Mouse (Mus musculus) retina, adult 2 months (tissue): Measurements from ENCODE around the gene Aldh6a1.

Experiments used
- DNase-seq: peaks from one replicate; pipeline ENCODE4 v3.0.0-alpha.2; 2012; ENCODE audit warnings: low read depth, low spot score

The Aldh6a1 gene

DNA sequence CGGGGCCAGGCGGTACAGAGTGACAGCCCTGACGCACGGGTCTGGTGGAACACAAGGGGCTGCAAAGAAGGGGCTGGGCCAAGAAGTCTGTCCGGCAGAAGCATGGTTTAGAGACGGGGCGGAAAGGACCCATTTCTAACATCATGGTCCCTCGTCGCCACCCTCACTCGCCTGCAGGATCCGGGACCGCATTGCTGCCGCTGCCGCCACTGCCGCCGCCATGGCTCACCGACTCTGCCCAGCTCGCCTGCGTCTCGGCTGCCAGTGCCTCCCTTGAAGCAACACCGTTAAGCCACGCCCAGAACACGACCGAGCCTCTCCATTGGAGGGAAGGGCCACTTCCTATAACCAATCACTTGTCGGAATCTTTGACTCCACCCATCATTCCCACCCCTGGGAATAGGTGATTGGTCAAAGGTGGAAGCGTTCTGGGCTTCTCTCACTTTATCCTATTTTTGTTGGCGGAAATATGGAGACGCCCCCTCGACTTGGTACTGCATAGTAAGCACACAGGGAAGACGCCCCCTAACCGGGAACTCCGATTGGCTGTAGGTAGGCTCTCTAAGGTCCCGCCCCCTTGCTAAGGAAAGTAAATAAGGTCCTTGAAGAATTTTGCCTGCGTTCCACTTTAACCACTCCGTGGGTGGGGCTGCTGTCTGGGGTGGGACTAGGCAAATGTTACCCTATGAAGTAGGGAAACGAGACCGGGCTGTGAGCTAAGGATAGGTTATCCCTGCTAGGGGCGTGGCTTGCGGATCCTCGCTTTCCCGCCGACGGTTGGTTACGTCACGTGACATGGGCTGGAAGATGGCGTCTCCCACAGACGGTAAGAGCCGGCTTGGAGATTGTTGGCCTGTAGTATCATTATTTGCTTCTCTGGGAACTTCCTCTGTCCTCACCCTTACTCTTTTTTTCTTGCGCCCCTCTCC lies at the start of gene Aldh6a1, which contains the start of gene Lin52:
Gene Aldh6a1, minus strand, starts transcription at position 287 of the 929 bp plus-strand sequence.
Gene Lin52, plus strand, starts transcription at position 705 of the 929 bp plus-strand sequence.
- peak; percentile 94 for DNase-seq

DNA sequence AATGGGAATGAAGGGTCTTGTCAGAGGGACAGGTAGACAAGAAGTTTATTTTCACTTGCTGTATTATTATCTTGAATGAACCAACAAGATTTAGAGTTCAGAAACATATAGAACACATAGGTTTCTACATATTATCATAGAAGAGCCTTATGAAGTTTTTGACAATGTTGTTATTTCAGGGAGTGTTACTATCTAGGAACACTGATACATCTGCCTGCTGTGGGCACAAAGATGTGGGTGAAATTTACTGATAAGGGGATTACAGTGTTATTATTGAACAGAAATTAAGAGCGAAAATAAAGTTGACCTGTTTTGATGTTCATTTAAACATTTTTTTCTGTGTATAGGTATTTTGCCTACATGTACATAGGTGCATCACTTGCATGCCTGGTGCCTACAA lies 46.0 kb upstream of the Aldh6a1 start:
- DNase-seq = no peak

DNA sequence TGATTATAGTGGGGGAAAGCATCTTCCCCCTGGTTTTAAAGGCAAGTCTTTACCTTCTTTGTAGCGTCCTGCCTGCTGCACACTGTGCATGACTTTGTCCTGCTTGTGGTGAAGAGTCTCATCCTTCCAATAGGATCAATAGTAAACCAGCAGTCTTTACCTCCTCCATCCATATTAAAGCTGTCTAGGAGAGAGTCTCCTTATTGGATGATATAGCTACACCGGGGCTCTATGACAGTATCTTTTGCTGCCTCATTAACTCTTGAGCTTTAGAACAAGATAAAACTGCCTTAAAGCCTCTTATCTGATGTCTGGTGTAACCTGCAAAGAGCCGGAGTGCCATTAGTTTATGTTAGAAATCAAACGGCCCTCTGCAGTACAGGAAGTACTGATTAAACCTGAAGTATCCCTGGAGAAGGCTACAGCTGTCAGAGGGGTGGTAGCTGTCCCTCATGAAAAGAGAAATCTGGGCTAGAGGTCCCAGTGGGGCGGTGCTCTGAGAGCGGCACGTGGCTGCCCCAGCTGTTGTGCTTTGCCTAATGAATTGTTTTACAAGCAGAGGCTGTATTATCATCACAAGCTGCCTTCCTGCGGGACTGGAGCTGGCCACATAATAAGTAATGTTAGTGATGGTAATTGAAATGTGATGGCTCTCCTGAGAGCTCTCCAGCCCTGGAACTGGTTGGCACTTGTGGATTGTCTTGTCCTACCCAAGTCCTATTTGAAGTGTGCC lies 36.7 kb upstream of the Aldh6a1 start:
- no peak for DNase-seq

DNA sequence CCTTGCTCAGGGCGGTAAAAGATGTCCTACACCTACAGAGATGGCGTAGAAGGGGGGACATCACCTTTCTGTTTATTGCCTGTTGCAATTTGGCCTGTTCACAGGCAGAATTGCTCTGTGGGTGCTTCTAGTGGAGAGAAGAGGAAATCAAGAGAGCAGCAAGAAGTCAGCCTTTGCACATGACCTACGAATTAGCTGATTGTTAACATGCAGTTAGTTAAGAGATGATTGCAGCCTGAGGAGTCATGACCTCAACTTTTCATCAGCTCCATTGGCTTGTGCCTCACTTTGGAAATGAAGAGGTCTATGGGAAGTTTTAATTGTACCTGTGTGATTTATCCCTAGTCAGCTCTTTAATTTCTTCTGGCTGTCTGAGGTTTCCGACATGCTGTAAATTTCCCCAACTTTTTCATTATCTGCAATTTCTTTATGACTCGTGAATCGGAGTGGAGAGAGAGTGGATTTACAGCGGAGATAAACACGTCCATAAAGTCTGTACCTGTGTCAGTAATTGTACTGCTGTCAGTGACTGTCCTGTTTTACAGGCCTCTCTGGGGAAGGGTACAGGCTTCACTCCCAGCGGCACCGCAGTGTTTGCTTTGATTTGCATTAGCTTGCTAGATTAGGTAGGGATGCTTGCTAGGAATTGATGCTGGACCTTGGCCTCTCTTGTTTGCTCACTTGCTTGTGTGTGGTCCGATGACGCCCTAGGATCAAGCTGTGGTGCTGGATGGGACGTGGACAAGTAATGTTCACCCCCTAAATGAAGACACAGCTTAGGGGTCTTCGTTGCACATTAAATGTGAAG lies 32.2 kb upstream of the Aldh6a1 start:
- no peak for DNase-seq

DNA sequence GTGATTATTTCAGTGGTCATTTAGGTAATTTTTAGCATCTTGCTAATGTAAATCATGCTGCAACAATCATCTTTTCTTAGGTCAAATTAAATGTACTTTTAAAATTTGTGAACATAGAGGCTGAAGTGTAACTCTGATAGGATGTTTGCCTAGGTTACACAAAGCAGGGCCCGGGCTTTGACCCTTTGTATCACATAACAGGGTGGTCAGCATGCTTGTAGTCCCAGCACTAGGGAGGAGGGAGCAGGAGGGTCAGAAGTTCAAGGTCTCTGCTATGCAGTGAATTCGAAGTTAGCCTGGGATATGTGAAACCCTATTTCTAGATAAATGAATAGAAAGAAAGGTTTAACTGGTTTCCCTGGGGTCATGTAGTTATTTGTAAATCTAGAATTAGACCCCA lies 30.4 kb upstream of the Aldh6a1 start:
- no peak for DNase-seq

DNA sequence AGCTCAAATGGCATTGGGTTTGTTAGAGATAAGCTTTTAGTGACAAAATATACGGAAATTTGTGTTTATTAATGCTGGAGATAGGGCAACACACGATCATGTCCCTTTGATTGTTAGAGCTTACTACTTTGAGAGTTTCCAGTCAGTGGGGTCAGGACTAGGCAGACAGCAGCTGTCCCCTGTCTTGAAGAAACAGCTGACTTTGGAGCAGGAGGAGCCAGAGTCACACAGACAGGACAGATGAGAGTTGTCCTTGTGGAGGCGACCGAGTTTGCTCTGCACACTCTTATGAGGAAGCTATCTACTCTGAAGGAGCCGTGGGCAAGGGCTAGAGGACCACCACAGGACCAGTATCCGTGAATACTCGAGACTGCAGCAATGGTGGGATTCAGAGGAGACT lies 28.1 kb upstream of the Aldh6a1 start:
- DNase-seq = no peak

DNA sequence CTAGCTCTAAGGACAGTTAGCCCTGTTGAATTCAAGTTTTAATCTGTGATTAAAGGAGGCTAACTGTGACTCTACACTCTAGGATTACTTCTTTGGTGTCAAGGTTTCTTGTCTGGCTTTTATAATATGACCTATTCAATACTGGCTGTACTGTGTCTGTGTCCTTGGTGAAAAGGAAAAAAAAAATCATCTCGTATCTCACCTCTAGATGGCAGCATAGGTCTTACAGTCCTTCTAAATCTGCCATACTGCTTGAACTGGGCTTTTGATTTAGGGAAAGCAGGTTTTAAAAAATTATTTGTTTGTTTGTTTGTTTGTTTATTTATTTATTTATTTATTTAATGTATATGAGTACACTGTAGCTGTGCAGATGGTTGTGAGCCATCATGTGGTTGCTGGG lies 17.9 kb upstream of the Aldh6a1 start:
- DNase-seq = no peak

DNA sequence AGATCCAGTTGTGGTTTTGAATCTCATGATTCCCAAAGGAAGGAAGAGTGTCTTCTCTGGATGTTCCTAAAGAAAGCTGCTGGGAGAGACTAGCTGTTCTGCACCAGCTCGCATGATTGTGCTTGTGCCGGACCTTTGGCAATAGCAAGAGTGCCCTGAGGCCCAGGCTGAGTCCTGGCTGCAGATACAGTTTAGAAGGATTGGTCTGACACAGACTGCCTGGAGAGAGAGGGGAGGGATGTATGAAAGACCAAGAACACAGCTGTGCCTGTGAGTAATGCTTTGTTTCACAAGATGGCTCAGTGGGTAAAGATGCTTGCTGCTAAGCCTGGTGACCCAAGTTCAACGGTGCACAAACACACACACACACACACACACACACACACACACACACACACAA lies 12.1 kb upstream of the Aldh6a1 start:
- DNase-seq = no peak

DNA sequence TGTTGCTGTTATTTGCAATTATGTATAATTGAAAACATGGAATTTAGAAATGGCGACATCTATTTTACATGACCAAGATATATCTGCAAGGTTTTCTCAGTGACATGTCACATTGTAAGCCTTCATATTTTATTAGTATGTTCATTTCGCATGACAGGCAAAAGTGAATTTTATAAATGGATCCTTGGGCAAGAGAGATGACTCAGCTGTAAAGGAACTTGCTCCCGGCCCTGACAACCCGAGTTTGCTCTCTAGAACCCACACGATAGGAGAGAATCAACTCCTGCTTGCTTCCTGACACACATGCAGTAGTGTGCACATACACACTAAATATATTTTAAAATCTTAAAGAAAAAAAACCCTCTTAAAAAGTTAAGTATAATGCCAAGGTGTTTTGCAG lies 10.6 kb upstream of the Aldh6a1 start:
- no peak for DNase-seq

DNA sequence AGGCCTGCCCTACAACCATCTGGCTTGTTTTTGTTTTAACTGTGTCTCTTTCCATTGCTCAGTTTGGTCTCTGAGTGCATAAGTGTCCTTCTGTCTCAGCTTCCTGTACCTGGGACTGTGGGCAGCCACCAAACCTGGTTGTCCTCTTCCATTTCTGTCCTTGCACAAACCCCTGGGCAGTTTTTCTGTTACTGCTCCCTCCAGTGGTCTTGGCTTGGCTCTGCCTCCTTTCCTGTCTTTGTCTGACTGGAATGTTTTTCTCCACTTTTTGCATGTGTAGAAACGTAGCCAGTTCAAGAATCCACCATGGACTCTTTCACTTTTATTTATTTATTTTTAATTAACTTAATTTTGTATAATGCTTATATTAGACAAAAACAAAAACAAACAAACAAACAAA lies 9.0 kb upstream of the Aldh6a1 start:
- no peak for DNase-seq

DNA sequence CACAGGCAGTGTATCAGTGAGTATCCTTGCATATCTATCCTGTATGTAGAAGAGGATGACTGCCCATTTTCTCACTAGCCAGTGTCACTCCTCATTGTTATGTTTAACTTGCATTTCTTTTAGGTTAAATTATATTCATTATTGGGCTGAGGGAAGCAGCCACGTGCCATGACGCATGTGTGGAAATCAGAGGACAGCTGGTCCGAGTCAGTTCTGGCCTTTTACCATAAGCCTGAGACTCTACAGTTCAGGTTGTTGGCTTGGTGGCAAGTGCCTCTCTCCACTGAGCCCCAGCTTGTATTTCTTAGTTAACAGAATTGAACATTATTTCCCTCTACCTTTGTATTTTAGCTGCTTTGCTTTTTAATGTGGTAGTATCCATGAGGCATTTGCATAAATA lies 6.1 kb upstream of the Aldh6a1 start:
- DNase-seq = no peak

DNA sequence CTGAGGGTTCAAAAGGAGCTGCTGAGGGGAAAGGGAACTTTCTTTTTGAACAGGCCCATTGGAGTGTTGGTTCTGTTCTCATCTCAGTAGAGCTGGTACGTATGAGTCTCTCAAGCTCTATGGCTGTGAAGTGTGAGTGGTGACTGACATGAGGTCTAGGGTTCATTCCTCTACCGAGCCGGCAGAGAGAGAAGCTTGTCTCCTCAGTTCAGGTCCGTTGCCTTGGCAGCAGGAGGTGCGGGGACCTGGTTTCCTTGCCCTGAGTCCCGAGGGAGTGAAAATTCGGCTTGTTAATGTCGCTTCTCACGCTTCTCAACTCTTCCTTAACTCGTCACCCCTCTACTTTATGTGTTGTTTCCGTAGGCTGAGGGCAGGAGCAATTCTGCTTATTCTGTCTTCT lies 997 bp upstream of the Aldh6a1 start:
- no peak for DNase-seq

DNA sequence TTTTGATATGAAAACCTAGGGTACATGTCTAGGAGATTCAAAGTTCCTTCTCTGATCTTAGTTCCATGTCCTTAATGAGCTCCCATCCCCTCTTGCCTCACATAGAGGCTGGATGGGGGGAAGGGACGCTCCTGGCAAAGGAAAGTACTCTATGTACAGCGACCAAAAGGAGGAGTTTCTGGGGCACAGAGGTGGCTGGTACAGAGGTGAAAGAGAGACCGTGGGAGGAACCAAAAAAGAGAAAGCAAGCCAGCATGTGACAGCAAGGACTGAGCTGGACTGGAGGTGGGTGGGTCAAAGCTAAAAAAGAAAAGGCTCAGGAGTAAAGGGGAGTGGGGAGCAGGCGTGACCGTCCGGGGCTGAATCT lies 470 bp downstream of the Aldh6a1 start:
- DNase-seq = no peak

DNA sequence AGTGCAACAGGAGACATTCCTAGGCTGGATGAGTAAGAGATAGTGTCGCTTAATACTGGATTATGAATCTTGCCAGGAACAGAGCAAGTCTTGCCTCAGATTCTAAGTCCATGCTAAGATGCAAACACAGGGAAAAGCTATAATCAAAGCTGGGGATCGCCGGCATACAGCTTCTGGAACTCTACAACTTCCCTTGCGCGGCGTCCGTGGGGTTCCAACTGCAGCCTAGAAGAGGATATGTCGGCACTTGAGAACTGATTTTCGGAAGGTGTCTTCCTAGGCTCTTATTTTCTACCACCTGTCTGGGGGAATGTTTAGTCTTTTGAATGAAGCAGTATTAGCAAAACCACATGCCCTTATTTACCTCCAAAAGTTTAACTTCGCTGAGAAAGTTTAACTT lies 917 bp downstream of the Aldh6a1 start:
- no peak for DNase-seq

DNA sequence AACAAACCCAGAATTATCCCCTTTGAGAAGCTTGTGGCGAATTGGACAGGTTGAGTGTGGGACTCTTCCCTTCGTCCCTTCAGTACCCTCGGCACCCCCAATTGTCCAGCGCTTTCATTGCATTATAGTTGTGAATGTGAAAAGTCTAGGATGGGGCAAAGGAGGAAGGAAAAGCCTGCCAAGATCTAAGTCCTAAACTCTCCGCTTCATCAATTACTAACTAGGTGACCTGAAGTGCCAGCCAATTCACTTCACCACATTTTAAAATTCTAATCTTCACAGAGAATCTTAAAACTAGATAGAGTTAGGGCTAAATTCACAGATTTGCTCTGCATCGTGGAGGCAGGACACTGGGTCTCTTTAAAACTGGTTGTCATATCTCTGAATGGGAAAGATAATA lies 2.6 kb downstream of the Aldh6a1 start:
- no peak for DNase-seq

DNA sequence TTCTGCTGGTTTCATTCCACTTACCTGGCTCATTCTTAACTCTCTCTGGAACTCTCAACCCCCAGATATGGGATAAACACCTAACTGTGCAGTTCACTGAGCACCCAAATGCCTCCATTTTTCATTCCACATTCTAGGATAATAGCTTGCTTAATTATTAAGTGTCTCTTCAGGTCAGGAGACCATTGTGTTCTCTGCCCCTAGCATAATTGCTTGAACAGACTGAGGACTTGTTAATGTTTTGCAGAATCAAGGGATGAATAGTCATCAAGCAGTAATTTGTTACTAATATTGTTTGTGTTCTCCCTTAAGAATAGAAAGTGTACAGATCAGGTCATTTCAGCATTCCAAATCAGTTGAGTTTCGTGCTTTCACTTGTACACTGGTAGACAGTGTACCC lies 3.4 kb downstream of the Aldh6a1 start:
- no peak for DNase-seq

DNA sequence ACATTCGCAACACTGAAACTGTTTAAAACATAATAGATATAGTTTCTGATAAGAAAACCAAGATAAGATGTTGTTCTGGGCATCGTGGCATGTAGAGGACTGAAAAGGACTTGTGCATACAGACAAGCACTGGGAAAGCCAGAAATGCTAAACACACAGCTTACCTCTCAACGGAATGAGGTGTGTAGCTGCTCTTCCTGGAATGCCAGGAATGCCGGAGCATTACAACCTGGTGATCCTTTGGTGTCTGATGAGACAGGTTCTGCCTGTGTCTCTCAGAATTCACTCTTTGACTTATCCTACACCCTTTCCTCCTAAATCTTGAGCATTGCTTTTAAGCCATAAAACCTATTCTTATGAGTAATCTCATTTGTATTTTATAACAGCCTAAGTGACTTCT lies 8.3 kb downstream of the Aldh6a1 start:
- no peak for DNase-seq

DNA sequence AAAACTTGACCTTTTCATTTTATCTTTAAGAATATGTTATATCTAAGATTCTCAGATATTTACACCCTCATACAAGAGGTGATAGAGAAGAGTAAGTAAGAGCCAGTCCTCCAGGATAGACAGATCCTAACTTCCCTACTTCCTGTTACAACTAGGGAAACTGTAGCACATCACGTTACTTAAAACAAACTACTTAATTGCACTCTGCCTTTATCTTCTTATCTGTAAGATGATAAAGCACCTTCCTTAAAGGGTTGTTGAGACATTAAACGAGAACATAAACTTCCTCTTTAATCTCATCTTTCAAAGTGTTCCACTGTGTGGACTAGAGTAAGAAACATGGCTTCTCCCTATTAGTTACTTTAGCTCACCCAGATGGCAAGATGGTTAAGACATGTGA lies 12.1 kb downstream of the Aldh6a1 start:
- DNase-seq = no peak

DNA sequence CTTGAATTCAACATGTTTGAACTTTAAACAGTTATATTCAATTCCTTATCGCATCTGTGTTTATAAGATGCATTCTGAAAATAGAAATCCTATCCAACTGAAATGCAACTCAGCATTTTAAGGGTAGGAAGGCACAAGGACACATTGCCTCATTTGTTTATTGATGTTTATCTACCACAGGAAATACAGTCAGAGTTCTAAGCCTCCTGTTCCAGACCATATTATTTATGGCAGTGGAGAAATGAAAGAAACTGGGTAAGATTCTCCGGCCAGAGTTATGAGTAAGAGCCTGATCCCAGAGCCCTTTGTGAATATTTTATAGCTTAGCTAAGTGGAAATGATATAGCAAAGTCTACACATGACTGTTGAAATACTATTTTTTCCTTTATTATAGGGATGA lies 21.0 kb downstream of the Aldh6a1 start:
- DNase-seq = no peak

DNA sequence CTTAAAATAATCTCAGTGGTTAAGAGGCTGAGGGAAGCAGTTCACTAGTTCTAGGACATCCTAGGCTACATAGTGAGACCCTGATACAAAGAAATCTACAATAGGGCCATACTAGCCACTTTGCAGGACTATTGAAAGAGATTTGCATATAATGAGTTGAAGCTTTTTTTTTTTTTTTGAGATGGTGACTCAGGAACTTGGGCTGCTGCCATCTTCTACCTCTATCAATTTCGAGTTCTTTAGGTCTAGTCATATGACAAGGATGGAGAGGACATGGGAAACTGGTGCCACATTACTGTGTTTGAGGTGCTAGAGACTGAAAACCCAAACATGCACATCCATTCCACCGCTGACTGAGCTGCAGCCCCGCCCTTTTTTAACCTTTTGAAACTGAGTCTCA lies 26.8 kb downstream of the Aldh6a1 start:
- no peak for DNase-seq

DNA sequence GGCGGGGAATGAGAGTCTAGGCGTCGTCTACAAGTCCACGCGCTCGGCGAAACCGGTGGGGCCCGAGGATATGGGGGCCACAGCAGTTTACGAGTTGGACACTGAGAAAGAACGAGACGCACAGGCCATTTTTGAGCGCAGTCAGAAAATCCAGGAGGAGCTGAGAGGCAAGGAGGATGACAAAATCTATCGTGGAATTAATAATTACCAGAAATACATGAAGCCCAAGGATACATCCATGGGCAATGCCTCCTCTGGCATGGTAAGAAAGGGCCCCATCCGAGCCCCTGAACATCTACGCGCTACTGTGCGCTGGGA lies 33.2 kb downstream of the Aldh6a1 start:
- no peak for DNase-seq

DNA sequence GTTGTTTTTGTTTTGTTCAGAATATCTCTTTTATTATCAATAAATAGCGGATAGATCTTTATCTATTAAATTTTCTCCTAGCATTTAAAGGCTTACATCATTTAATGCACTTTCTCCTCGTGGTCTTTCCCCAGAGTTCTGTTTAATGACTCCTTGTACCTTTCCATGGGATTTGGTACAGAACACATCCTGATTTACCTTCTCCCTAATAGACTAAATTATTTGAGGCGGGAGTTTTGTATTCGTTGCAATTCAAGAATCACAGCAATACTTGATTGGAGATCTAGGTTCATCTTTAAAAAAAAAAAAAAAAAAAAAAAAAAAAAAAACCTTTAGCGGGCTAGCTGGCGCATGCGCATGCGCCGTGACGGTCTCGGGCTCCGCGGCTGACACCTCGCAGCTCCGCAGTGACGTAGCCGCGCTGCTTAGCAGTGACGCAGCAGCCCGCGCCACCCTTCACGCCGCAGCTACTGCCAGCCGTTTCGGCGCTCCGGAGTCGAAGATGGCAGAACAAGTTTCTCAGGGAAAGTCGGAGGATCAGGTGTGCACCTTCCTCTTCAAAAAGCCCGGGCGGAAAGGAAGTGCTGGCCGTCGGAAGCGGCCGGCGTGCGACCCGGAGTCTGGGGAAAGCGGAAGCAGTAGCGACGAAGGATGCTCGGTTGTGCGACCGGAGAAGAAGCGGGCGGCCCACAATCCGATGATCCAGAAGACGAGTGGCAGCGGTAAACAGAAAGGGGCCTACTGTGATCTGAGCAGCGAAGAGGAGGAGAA lies 33.8 kb downstream of the Aldh6a1 start, which contains the start of gene Rnf113a2:
Gene Rnf113a2, plus strand, starts transcription at position 363 of the 771 bp plus-strand sequence.
- DNase-seq = peak; percentile 79
